Mouse (Mus musculus) left cerebral cortex, postnatal 10 days (tissue): ENCODE data around the gene Sema4c. TPM values are rescaled to one million over a fixed set of nuclear protein-coding genes. Genes with fewer than 3 reads are reported as not detected.

Experiments
- DNase-seq, 2 experiments: peaks; one replicate each; pipeline ENCODE4 v3.0.0; 2021 to 2022; ENCODE audit warnings: low spot score in 2 of 2, mixed read lengths in 1 of 2; ENCODE audit errors: extremely low spot score in 1 of 2
- intact Hi-C: fragments of 180-260 bp; cut with DNase I; formaldehyde crosslinking; loops from one replicate; pipeline ENCODE4 v1.15.1; 2025
- total RNA-seq, 2 experiments: library from RNA; stranded (reverse); gene quantifications; 2 replicates each; pipeline ENCODE4 v1.2.3; 2021

The Sema4c gene
- total RNA-seq, 2 experiments from 2014 or later: 20.9 to 27.4 TPM

DNA sequence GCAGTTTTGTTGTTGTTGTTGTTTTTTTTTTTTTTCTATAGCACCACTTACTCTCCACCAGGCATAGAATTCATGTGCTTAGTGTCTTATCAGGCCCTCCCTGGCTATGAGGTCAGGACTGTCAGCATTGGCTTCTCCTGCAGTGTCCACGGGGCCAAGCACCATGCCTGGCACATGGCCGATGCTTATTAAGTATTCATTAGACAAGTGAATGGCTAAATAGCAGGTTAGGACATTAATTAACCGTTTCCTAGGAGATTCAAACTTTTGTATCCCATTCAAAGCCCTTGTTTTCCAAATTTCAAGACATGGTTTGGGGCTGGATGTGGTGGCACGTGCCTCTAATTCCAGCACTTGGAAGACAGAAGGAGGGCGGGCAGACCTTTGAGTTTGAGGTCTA, 23.1 kb upstream of the Sema4c start:
- DNase-seq: no peak
- intact Hi-C loops: no loop called here

DNA sequence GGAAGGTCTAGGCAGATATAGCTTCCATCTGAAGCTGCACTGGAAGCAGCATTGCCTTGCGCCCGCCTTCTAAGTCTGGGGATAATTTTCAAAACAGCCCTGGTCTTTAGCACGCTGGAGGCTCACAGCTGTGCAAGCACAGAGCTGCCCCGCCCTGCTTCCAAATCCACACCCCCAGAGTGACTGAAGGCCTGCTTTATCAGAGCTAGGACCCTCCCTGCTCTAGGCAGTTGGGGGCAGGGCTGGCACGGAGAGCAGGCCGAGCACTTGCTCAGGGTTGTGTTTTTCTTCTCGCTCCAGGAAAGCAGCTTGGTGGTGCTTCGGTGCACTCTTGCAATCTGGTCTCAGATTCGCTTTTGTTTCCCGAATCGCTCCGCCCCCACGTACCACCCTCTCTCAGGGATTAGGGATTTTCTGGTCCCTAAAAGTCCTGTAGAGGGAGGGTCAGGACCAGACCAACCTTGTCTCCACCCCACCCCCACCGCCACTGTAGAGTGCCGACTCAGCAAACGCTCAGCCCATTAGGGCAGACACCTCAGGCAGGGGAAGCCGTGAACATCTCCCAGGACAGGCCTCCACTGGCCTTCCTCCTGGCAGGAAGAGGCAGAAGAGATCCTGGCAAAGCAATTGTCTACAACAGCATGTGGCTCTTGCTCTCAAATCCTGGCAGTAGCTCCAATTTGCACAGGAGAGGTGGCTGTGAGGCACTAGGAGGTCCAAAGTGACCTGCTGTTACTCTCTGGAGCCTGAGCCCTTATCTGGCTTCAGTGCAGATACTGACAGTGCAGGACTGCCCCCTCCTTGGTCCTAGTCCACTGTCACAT, 22.4 kb upstream of the Sema4c start:
- intact Hi-C loops: no loop called here

DNA sequence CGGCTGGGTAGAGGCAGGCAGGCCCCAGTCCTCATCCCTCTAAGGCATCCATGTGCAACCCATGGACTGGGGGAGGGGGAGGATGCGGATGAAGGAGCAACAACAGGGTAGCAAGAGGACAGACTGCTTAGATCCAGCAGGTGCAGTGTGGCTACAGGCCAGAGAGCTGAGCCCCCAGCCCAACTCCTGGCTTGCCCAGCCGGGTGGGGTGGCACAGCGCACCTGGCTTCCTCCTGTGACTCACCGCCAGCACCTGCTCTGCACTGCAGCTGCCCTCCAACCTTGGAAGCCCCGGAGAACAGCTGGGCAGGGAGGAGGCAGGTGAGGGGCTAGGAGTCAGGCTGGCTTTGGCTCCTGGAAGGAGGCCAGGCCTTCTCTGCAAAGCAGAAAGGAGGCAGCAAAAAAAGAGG, 21.8 kb upstream of the Sema4c start:
- no peak for DNase-seq
- intact Hi-C loops: no loop called here

More for the DNA sequence above, 22.4 kb upstream of the Sema4c start:
- peak; percentile 56 to 87 for DNase-seq

DNA sequence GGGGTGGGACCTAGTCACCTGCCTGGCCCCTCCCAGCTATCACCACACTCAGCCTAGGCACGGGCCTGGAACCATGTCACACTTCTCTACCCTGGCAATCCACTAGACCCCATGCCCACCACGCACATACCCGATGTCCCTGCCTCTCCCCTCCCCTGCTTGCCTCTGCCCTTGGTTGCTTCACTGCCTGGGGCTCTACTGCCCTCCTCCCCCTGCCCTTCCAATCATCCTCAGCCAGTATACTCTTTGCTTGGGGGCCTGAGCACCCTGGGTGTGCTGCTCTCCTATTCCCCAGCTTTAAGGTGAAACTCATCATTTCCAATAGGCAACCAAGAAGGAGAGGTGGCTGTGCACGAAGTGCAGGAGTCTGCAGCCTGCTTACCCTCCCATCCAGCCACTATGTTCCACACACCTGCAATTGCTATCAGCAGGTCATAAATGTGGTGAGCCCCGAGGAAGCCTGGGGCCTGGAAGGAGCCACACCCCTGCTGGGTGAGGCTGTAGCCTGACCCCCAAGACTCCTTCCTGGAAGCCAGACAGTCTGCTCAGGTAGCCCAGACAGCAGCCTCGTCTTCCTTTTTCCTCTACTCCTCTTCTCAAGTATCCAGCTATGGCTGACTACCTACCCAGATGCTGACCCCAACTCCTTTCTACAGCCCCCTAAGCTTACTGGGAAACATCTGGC, 19.0 kb upstream of the Sema4c start:
- no peak for DNase-seq
- intact Hi-C loops: no loop called here

GRCm38 (mm10) chr1:36575347-36575746, 17.2 kb upstream of the Sema4c start:
- intact Hi-C loops: no loop called here
- no peak for DNase-seq

GRCm38 (mm10) chr1:36574196-36574955, 16.2 kb upstream of the Sema4c start:
- DNase-seq: no peak
- intact Hi-C loops: no loop called here

GRCm38 (mm10) chr1:36573524-36573923, 15.4 kb upstream of the Sema4c start:
- intact Hi-C loops: no loop called here
- no peak for DNase-seq

- DNase-seq: no peak
- intact Hi-C loops: no loop called here
Observed at GRCm38 (mm10) chr1:36572709-36573108, 14.6 kb upstream of the Sema4c start.

GRCm38 (mm10) chr1:36572140-36572700, 14.1 kb upstream of the Sema4c start:
- DNase-seq: no peak
- intact Hi-C loops: no loop called here

DNA sequence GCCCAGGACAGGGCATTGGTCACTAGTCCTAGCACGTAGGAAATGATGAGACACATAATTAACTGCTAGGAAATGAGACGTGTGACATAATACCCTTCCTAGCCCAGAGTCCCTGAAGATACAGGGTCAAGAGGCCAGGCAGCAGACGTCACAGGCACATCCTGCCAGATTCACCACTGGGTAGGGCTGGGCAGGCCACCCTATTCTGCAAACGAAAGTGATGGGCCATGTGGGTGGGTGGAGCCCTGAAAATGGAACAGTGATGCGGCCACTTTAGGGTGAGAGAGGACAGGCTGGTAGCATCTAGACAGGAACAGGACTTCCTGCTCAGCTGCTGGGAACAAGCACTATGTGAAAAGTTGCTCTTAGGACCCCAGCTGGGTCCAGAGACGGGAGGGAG, 13.5 kb upstream of the Sema4c start:
- peak in 1 of 2 experiments; percentile 54 for DNase-seq
- intact Hi-C loops: no loop called here

- intact Hi-C loops: no loop called here
- no peak for DNase-seq
Observed at GRCm38 (mm10) chr1:36570320-36570719, 12.2 kb upstream of the Sema4c start.

- intact Hi-C loops: loop anchor here (5.0 kb wide), 1 partner anchor 73 kb away; no protein-coding TSS in a partner anchor
- DNase-seq: peak in 1 of 2 experiments; percentile 45
Observed at GRCm38 (mm10) chr1:36569694-36570276, 11.6 kb upstream of the Sema4c start.

GRCm38 (mm10) chr1:36568776-36569175, 10.6 kb upstream of the Sema4c start:
- intact Hi-C loops: loop anchor here (5.0 kb wide), 1 partner anchor 74 kb away; no protein-coding TSS in a partner anchor
- no peak for DNase-seq

- intact Hi-C loops: loop anchor here (5.0 kb wide), 1 partner anchor 74 kb away; no protein-coding TSS in a partner anchor
Observed at GRCm38 (mm10) chr1:36567818-36568603, 9.9 kb upstream of the Sema4c start.

DNA sequence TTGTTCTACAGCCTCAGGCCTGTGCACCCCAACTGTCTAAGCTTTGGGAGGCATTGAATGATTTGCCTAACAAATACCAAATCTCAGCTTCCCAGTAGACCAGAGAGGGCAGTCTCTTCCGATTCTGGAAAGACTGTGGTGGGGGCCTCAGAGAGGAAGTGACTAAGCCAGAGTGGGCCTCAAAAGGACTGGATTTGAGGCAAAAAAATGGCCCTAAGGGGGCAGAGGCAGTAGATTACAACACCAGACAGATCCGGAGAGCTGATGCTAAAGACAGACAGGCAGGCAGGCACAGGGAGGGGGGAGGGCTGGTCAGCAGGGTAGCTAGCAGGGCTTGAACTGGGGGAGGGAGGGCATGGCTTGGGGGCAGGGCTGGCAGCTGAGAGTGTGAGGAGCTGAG, 8.3 kb upstream of the Sema4c start:
- intact Hi-C loops: loop anchor here (5.0 kb wide), 1 partner anchor 76 kb away; no protein-coding TSS in a partner anchor
- DNase-seq: no peak

More at GRCm38 (mm10) chr1:36567818-36568603, 9.9 kb upstream of the Sema4c start:
- DNase-seq: no peak

DNA sequence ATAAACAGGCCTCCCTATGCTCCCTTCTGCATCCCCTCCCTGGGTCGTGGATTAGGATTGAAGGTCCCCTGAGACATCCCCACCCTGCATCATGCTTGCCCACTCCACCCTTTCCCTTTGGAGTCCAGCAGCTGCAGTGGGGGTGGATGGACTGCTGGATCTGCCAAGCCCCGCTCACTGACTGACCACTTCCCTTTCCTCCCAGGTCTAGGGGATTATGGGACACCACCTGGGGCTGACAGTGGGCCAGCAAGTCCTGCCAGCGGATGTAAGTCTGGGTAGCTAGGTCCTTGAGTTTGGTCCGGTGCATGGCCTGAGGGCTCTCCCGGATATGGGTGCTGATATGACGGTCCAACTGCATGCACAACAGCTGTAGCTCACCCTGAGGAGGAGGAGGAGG, 6.0 kb upstream of the Sema4c start:
- intact Hi-C loops: no loop called here
- no peak for DNase-seq

- intact Hi-C loops: no loop called here
- no peak for DNase-seq
Observed at GRCm38 (mm10) chr1:36563632-36564031, 5.5 kb upstream of the Sema4c start.

- no peak for DNase-seq
- intact Hi-C loops: no loop called here
Observed at GRCm38 (mm10) chr1:36563197-36563596, 5.0 kb upstream of the Sema4c start.
